Mouse (Mus musculus) stomach, postnatal 0 days (tissue): ENCODE results near the gene Nod2.

Experiments used
- CTCF ChIP-seq: IDR thresholded peaks from 2 replicates; pipeline ENCODE4 v1.5.1; 2016; ENCODE audit warnings: antibody characterized with exemption, low read depth, mild to moderate bottlenecking, moderate library complexity
- EP300 ChIP-seq: optimal IDR thresholded peaks from 2 replicates; pipeline ENCODE3; 2016; ENCODE audit warnings: antibody characterized with exemption

DNA sequence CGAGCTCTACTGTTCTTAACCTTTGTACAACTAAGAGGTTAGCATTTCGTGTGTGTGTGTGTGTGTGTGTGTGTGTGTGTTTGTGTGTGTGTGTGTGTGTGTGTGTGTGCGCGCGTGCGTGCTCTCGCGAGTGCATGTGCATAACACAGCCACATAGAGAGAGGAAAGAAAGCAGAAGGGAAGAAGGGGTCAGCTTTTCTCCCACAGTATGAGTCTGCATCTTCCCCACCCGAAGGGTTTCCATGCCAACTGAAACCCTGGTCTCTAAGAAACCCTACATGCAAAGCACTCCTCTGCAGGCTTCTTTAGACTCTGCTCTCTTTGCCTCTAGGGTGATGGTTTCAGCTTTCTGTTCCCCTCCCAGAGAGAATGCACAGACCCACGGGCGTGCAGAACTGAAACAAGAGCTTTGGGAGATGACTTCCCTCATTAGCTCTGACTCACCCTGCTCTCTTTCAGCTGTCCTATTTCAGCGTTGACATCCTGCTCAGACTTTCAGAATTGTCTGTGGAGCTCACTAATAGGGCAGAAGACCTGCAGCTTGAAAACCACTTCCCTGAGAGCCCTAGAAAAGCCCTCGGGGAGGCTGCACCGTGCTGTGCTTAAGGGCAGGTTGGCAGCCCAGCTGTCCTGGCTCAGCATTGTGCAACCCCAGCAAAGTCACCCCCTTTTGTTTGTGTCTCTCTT is 21.4 kb downstream of the Nod2 start:
- TF ChIP-seq CTCF = no peak
- TF ChIP-seq EP300 = no peak
